Mouse (Mus musculus): ENCODE results near the gene F11r. TPM values are rescaled to one million over a fixed set of nuclear protein-coding genes. Genes with fewer than 3 reads are reported as not detected.
A peak's percentile ranks its signal among the peaks of the same experiment; 100 is the strongest.

Gene F11r
- polyA plus RNA-seq (2015; fragmentation: Nextera tagmentation; extraction: Ambion mirVana) = 33.8 and 34.2 TPM in 2 replicates

DNA sequence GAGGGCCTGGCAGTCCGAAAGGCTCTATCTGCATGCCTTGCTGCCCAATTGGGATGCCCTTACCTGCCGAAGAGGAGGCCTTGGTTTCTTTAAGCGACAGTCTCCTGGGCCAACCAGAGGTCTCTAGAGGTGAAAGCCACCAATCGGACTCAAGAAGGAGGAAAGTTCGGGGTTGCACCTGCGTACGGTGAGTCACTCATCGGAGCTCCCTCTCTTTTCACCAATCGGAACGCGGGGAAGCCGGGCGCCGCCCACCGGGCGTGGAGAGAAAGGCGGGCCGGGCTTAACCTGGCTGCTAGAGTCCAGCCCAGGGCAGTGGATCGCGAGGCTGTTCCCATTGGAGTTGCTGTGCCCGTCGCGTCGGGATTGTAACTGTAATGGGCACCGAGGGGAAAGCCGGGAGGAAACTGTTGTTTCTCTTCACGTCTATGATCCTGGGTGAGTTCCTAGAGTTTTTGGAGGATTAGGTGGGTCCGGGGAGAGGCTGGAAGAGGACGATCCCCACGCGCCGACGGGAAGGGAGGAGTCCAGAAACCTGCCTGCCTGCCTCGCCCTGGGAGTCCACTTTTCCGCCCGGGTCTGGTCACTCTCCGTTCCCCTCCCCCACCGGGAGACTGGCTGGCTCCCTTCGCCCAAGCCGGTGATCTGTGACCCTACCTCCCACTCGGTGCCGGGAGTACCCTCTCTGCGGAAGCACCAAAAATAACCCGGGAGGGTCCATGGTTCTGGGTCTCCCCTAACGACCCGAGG is at the start of gene F11r:
Gene F11r (plus strand): TSS at position 272 of the 750 bp plus-strand sequence.
- H3K9me3 ChIP-seq (replicated peaks; ENCODE audit: control insufficient read depth, low read length) = no peaks in the 10 kb centered on the region
- peak; percentile 88 for ATAC-seq (ENCODE audit: low read depth)
- WGBS (ENCODE audit: insufficient replicate concordance) = 2% methylated on average over 46 of the region's 46 CpGs
- H3K4me3 ChIP-seq (ENCODE audit: low read depth, low read length) = peak within 1 kb of the TSS; percentile 51
- peak within 1 kb of the TSS; percentile 68 for H3K27ac ChIP-seq (ENCODE audit: low read length)
- H3K27me3 ChIP-seq (ENCODE audit: control insufficient read depth, insufficient read depth, low read depth, low read length) = peaks cover 41% of the 10 kb centered on the region
- peak within 1 kb of the TSS; percentile 8 for H3K9ac ChIP-seq (ENCODE audit: low read depth, low read length)
- H3K4me1 ChIP-seq (ENCODE audit: control insufficient read depth, low read depth, low read length) = peaks cover 13% of the 10 kb centered on the region
- H3K36me3 ChIP-seq (ENCODE audit: control insufficient read depth, insufficient read depth) = no peaks in the 10 kb centered on the region
- peak within 1 kb of the TSS; percentile 37 for H3K4me2 ChIP-seq (ENCODE audit: low read depth, low read length)

DNA sequence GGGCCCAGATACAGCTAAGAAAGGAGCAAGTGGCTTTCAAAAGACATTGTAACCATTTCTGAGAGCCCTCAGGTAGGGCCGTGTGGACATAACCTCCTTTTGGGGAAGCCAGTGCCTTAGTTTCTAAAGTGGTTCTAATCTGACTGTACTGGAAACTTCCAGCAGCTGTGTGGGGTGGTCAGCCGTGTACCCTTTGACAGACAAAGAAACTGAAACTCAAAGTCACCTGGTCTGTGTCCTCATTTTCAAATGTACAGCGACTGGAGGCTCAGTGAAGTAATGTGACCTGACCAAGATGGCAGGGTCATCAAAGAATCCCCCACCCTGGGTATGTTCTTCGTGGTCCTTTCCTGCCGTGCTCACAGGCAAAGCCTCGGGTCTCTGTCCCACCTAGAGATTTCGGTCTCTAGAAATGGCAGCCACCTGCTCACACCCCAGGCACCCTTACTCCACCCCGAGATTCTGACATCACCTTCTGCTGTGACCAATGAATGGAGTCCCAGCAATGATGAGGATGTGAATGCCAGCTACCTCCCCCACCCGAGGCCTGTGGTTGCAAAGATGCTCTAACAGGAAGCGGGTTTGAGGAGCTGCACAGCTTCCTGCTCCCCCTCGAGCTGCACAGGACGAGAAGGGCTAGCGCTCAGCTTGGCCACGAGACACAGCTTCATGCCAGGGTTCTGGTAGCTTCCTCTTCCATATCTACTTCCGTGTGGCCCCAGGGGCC is 48.8 kb upstream of the F11r start, which contains the start of gene Arhgap30:
Gene Arhgap30 (plus strand): TSS at position 579 of the 727 bp plus-strand sequence.
- 26% methylated on average over 15 of the region's 15 CpGs for WGBS (ENCODE audit: insufficient replicate concordance)
- Histone ChIP-seq H3K4me3 (ENCODE audit: low read depth, low read length) (peak within 1 kb of the TSS; percentile 48), H3K27me3 (ENCODE audit: control insufficient read depth, insufficient read depth, low read depth, low read length) (no peaks in the 10 kb centered on the region), H3K36me3 (ENCODE audit: control insufficient read depth, insufficient read depth) (no peaks in the 10 kb centered on the region), H3K9ac (ENCODE audit: low read depth, low read length) (peak within 1 kb of the TSS; percentile 25; the same call in 1 of the 2 replicates), H3K27ac (ENCODE audit: low read length) (peak within 1 kb of the TSS; percentile 77), H3K4me2 (ENCODE audit: low read depth, low read length) (peak within 1 kb of the TSS; percentile 47), H3K4me1 (ENCODE audit: control insufficient read depth, low read depth, low read length) (no peaks in the 10 kb centered on the region), H3K9me3 (replicated peaks; ENCODE audit: control insufficient read depth, low read length) (no peaks in the 10 kb centered on the region)
- ATAC-seq (ENCODE audit: low read depth) = peak; percentile 66

DNA sequence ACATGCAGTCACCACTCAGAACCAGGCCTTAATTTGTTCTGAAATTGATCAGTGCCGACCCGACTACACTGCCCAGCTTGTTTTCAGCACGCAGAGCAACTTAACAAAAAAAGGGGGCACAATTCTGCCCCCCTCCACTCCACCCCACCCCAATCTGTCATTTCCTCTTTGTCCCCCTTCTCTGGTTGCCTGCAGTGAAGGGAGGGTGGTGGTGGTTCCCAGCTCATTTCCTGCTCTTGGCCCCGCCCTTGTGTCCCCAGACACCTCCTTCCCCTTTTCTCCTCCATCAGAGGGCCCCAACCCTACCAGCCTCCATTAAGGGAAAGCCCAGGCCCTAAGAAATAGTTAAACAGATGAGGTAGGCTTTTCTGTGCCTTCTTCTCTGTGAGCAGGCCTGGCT is 47.2 kb upstream of the F11r start:
- Histone ChIP-seq H3K4me2 (ENCODE audit: low read depth, low read length) (no peak overlapping the region), H3K9ac (ENCODE audit: low read depth, low read length) (no peak overlapping the region), H3K9me3 (replicated peaks; ENCODE audit: control insufficient read depth, low read length) (no peaks in the 10 kb centered on the region), H3K27me3 (ENCODE audit: control insufficient read depth, insufficient read depth, low read depth, low read length) (no peaks in the 10 kb centered on the region), H3K36me3 (ENCODE audit: control insufficient read depth, insufficient read depth) (no peaks in the 10 kb centered on the region), H3K27ac (ENCODE audit: low read length) (peak overlapping the region; percentile 77), H3K4me3 (ENCODE audit: low read depth, low read length) (peak overlapping the region; percentile 48), H3K4me1 (ENCODE audit: control insufficient read depth, low read depth, low read length) (no peaks in the 10 kb centered on the region)
- ATAC-seq (ENCODE audit: low read depth) = peak; percentile 38; the same call in 1 of the 2 replicates
- WGBS (ENCODE audit: insufficient replicate concordance) = 30% methylated on average over 4 of the region's 4 CpGs

DNA sequence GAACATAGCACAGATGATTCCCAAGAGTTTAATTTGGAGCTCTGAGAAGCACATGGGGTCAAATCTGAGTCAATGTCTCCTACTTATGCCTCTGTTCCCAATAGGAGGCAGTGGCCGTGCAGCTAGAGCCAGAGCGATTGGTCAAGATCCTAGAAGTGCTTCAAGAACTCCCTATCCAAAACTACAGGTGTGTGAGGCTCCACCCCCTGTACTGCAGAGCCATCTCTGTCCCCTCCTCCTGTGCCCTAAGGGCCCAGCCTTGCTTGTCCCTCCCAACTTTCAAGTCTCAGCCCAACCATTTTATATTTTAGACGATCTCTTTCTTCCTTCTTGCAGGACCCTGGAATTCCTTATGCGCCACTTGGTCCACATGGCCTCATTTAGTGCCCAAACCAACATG is 35.5 kb upstream of the F11r start:
- H3K4me2 ChIP-seq (ENCODE audit: low read depth, low read length) = no peak overlapping the region
- no peak overlapping the region for H3K27ac ChIP-seq (ENCODE audit: low read length)
- no peaks in the 10 kb centered on the region for H3K27me3 ChIP-seq (ENCODE audit: control insufficient read depth, insufficient read depth, low read depth, low read length)
- no peak for ATAC-seq (ENCODE audit: low read depth)
- no peak overlapping the region for H3K9ac ChIP-seq (ENCODE audit: low read depth, low read length)
- no peaks in the 10 kb centered on the region for H3K4me1 ChIP-seq (ENCODE audit: control insufficient read depth, low read depth, low read length)
- no peak overlapping the region for H3K4me3 ChIP-seq (ENCODE audit: low read depth, low read length)
- H3K9me3 ChIP-seq (replicated peaks; ENCODE audit: control insufficient read depth, low read length) = no peaks in the 10 kb centered on the region
- no peaks in the 10 kb centered on the region for H3K36me3 ChIP-seq (ENCODE audit: control insufficient read depth, insufficient read depth)
- 84% methylated on average over 4 of the region's 4 CpGs for WGBS (ENCODE audit: insufficient replicate concordance)

DNA sequence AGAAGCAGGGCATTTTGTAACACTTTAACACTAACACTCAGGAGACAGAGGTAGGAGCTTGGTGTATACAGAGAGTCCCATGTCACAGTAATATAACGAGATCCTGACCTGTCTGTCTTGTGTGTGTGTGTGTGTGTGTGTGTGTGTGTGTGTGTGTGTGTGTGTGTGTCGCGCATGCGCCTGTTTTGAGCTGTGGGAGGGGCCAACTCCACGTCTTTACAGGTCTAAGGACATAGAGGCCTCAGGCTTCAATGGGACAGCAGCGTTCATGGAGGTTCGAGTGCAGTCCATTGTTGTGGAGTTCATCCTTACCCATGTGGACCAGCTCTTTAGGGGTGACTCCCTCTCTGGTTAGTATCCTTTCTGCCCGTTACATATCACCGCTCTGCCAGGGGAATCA is 34.3 kb upstream of the F11r start:
- Histone ChIP-seq H3K4me2 (ENCODE audit: low read depth, low read length) (no peak overlapping the region), H3K27ac (ENCODE audit: low read length) (no peak overlapping the region), H3K27me3 (ENCODE audit: control insufficient read depth, insufficient read depth, low read depth, low read length) (no peaks in the 10 kb centered on the region), H3K9me3 (replicated peaks; ENCODE audit: control insufficient read depth, low read length) (no peaks in the 10 kb centered on the region), H3K36me3 (ENCODE audit: control insufficient read depth, insufficient read depth) (no peaks in the 10 kb centered on the region), H3K9ac (ENCODE audit: low read depth, low read length) (no peak overlapping the region), H3K4me3 (ENCODE audit: low read depth, low read length) (no peak overlapping the region), H3K4me1 (ENCODE audit: control insufficient read depth, low read depth, low read length) (no peaks in the 10 kb centered on the region)
- ATAC-seq (ENCODE audit: low read depth) = no peak
- WGBS (ENCODE audit: insufficient replicate concordance) = 74% methylated on average over 9 of the region's 9 CpGs

DNA sequence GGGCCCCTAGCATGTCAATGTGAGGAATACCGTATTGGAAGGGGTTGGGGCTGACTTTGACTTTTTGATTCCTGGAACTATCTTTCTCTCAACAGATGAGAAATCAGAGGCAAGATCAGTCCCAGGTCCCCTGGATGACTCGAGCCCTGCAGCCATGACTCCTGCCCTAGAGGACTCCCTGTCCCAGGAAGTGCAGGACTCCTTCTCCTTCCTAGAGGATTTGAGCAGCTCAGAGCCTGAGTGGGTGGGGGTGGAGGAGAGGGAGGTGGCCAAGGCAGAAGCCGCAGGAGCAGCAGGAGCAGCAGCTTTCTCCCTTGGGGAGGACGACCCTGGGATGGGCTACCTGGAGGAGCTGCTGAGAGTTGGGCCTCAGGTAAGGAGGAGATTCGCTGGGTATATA is 30.1 kb upstream of the F11r start:
- Histone ChIP-seq H3K36me3 (ENCODE audit: control insufficient read depth, insufficient read depth) (no peaks in the 10 kb centered on the region), H3K27ac (ENCODE audit: low read length) (no peak overlapping the region), H3K9me3 (replicated peaks; ENCODE audit: control insufficient read depth, low read length) (no peaks in the 10 kb centered on the region), H3K9ac (ENCODE audit: low read depth, low read length) (no peak overlapping the region), H3K27me3 (ENCODE audit: control insufficient read depth, insufficient read depth, low read depth, low read length) (no peaks in the 10 kb centered on the region), H3K4me2 (ENCODE audit: low read depth, low read length) (no peak overlapping the region), H3K4me3 (ENCODE audit: low read depth, low read length) (no peak overlapping the region), H3K4me1 (ENCODE audit: control insufficient read depth, low read depth, low read length) (no peaks in the 10 kb centered on the region)
- WGBS (ENCODE audit: insufficient replicate concordance) = 58% methylated on average over 5 of the region's 5 CpGs
- no peak for ATAC-seq (ENCODE audit: low read depth)

DNA sequence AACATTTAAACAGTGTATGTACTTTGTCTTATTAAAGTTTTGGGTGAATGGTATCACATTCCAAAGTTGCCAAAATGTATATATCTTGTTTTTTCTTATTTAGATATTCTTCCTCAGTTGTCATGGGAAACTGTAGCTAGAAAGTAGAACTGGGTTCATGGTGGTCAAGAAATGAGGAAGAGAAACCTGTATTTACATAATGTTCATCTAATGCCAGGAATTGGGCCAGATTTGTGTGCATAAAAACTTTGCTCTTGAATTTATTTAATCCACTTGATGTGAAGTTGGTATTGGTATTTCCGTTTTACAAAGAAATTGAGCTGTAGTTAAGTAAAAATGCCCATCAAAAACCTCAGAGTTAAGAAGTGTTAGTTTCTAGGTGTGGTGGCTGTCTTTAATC is 27.1 kb upstream of the F11r start:
- 93% methylated on average over 1 of the region's 1 CpGs for WGBS (ENCODE audit: insufficient replicate concordance)
- Histone ChIP-seq H3K4me2 (ENCODE audit: low read depth, low read length) (no peak overlapping the region), H3K36me3 (ENCODE audit: control insufficient read depth, insufficient read depth) (no peaks in the 10 kb centered on the region; the same call in 1 of the 2 replicates), H3K27ac (ENCODE audit: low read length) (no peak overlapping the region), H3K9me3 (replicated peaks; ENCODE audit: control insufficient read depth, low read length) (no peaks in the 10 kb centered on the region), H3K27me3 (ENCODE audit: control insufficient read depth, insufficient read depth, low read depth, low read length) (no peaks in the 10 kb centered on the region), H3K4me1 (ENCODE audit: control insufficient read depth, low read depth, low read length) (peaks cover 23% of the 10 kb centered on the region), H3K4me3 (ENCODE audit: low read depth, low read length) (no peak overlapping the region), H3K9ac (ENCODE audit: low read depth, low read length) (no peak overlapping the region)
- no peak for ATAC-seq (ENCODE audit: low read depth)

DNA sequence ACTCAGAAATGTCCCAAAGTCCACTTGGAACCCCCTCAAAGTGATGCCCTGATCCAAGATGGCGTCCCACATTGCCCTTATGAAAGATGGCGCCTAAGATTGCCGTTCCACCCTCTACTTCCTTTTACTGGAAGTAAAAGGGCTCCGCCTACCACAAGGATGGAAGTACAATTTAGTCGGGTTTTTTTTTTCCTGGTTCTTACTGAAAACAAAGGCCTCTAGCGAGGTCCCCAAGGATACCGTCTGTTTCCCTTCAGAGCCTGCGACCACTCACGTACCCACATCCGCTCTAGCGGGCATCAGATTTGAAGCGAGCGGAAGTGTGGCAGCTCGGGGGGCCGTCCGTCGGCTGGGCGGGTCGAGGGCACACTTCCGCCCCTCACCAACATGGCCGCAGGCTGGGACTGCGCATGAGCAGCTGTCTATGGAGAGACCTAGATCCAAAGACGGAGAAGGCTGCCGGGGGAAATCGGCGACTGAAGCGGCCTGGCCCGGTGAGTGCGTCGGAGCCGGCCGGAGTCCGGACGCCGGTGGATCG is 26.3 kb upstream of the F11r start, which contains the start of gene Usf1:
Gene Usf1 (plus strand): TSS at position 367 of the 538 bp plus-strand sequence.
- Histone ChIP-seq H3K4me2 (ENCODE audit: low read depth, low read length) (peak within 1 kb of the TSS; percentile 69), H3K9ac (ENCODE audit: low read depth, low read length) (peak within 1 kb of the TSS; percentile 96), H3K27me3 (ENCODE audit: control insufficient read depth, insufficient read depth, low read depth, low read length) (no peaks in the 10 kb centered on the region), H3K4me3 (ENCODE audit: low read depth, low read length) (peak within 1 kb of the TSS; percentile 97), H3K27ac (ENCODE audit: low read length) (peak within 1 kb of the TSS; percentile 81), H3K36me3 (ENCODE audit: control insufficient read depth, insufficient read depth) (no peaks in the 10 kb centered on the region; the same call in 1 of the 2 replicates), H3K9me3 (replicated peaks; ENCODE audit: control insufficient read depth, low read length) (no peaks in the 10 kb centered on the region), H3K4me1 (ENCODE audit: control insufficient read depth, low read depth, low read length) (peaks cover 23% of the 10 kb centered on the region)
- peak; percentile 97 for ATAC-seq (ENCODE audit: low read depth)
- WGBS (ENCODE audit: insufficient replicate concordance) = under 1% methylated on average over 36 of the region's 36 CpGs

Measured in liver, embryonic 16.5 days (tissue).